Mouse (Mus musculus) midbrain, embryonic 15.5 days (tissue): ENCODE data around the gene Rbm15b. TPM values are rescaled to one million over a fixed set of nuclear protein-coding genes. Genes with fewer than 3 reads are reported as not detected.

Experiments used
- ATAC-seq: fragments of 200-750 bp; cut with Nextera tagmentation; replicated peaks from 2 replicates; pipeline ENCODE4 v1.8.0; 2017; ENCODE audit warnings: moderate TSS enrichment
- H3K27ac ChIP-seq: fragments of 300-500 bp; sonication (generic); 2 replicates; pipeline ENCODE4 v1.5.1; 2015; ENCODE audit warnings: mild to moderate bottlenecking, inconsistent platforms
- H3K27me3 ChIP-seq: fragments of 300-500 bp; sonication (generic); replicated peaks from 2 replicates; pipeline ENCODE4 v1.6.1; 2015; ENCODE audit warnings: inconsistent platforms
- H3K36me3 ChIP-seq: fragments of 300-500 bp; sonication (generic); replicated peaks from 2 replicates; pipeline ENCODE4 v1.6.1; 2015; ENCODE audit warnings: inconsistent platforms
- H3K4me1 ChIP-seq: fragments of 300-500 bp; sonication (generic); 2 replicates; pipeline ENCODE4 v1.6.1; 2015; ENCODE audit warnings: inconsistent platforms
- H3K4me2 ChIP-seq: fragments of 300-500 bp; sonication (generic); 2 replicates; pipeline ENCODE4 v1.6.1; 2015; ENCODE audit warnings: inconsistent platforms, mild to moderate bottlenecking, moderate library complexity
- H3K4me3 ChIP-seq: fragments of 300-500 bp; sonication (generic); 2 replicates; pipeline ENCODE4 v1.5.1; 2015; ENCODE audit warnings: mild to moderate bottlenecking, inconsistent platforms
- H3K9ac ChIP-seq: fragments of 300-500 bp; sonication (generic); 2 replicates; pipeline ENCODE4 v1.6.1; 2015; ENCODE audit warnings: mild to moderate bottlenecking, inconsistent platforms
- H3K9me3 ChIP-seq: fragments of 300-500 bp; sonication (generic); 2 replicates; pipeline ENCODE4 v1.6.1; 2016; ENCODE audit warnings: inconsistent platforms
- WGBS: fragments of 180-500 bp; shearing (Covaris S2); methylation state at CpG from one replicate; pipeline ENCODE4 v1.1.7; 2015; ENCODE audit warnings: mixed read lengths; 5-methylcytosine and 5-hydroxymethylcytosine counted together
- polyA plus RNA-seq: library from polyadenylated mRNA; unstranded; fragments of >200 nt; fragmentation: Nextera tagmentation; extraction: Ambion mirVana; gene quantifications from 2 replicates; pipeline ENCODE4 v1.2.1, GENCODE M21; 2015

Rbm15b gene
- polyA plus RNA-seq, result 17.1 and 21.8 TPM in 2 replicates

DNA sequence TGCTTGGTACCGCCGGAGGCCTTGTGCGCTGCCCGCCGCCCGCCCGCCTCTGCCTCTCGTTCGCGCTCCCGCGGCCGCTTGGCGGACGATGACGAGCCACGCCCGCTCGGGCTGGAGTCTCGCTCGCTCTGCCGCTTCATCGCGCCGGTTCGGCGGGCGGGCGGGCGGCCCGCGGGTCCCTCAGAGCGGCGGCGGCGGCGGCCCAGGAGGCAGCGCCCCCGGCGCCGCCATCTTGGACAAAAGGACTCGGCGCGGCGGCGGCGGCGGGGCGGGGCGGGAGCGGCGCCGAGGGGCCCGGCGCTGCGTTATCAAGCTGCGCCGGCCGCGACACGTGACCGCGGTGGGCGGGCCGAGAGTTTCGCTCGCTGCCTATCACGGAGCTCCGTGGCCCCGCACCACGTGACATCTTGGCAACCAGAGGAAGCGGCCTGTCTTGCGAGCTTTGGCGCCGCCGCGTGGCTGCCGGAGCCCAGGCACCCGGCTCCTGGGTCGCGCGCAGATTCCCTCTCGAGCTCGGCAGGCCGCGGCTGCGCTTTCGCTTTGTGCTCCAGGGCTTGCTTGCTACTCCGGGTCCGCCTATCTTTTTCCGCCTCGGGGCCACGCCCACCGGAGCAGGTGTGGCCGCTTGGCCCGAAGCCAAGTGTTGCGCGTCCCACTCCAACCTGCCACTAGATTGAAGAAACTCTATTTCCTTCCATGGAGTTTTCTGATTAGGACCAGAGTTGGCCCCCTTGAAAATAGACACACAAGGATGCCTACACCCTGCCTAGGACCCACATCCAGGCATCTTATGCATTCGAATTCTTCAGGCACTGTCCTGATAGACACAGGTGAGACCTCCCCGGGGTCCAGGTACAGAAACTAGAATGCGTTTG is at the start of gene Rbm15b:
Gene Rbm15b, minus strand, starts transcription at position 601 of the 875 bp plus-strand sequence.
- Histone ChIP-seq H3K36me3 (peaks cover 26% of the 10 kb centered on the region; the same call in 1 of the 2 replicates), H3K9ac (peak within 1 kb of the TSS; percentile 94), H3K27ac (peak within 1 kb of the TSS; percentile 93), H3K27me3 (no peaks in the 10 kb centered on the region), H3K4me1 (peaks cover 64% of the 10 kb centered on the region), H3K4me2 (peak within 1 kb of the TSS; percentile 95), H3K4me3 (peak within 1 kb of the TSS; percentile 92), H3K9me3 (no peaks in the 10 kb centered on the region)
- 2% methylated on average over 95 of the region's 101 CpGs for WGBS
- ATAC-seq, result peak; percentile 74

DNA sequence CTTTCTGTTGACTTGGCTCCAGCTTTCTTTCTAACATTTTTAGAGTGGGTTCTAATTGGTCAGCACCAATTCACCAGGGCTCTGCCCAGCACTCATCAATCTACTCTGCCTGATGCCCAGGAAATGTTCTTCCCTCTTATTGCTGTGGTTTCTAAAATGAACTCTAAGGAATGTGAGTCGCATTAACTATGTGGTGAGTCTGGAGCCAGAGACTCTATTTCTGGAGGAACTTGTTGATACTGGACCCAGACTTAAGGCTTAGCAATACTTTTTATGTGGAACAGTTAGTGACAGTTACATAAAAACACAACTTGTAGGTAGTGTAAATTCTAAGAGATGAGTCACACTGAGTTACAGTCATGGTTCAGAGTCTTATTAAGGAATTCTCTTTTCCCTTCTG is 47.8 kb upstream of the Rbm15b start:
- WGBS, result 89% methylated on average over 1 of the region's 1 CpGs
- Histone ChIP-seq H3K4me3 (no peak overlapping the region), H3K4me1 (no peaks in the 10 kb centered on the region), H3K9ac (no peak overlapping the region), H3K4me2 (no peak overlapping the region), H3K27me3 (no peaks in the 10 kb centered on the region), H3K36me3 (peaks cover 44% of the 10 kb centered on the region), H3K27ac (no peak overlapping the region), H3K9me3 (no peaks in the 10 kb centered on the region)
- ATAC-seq, result no peak

DNA sequence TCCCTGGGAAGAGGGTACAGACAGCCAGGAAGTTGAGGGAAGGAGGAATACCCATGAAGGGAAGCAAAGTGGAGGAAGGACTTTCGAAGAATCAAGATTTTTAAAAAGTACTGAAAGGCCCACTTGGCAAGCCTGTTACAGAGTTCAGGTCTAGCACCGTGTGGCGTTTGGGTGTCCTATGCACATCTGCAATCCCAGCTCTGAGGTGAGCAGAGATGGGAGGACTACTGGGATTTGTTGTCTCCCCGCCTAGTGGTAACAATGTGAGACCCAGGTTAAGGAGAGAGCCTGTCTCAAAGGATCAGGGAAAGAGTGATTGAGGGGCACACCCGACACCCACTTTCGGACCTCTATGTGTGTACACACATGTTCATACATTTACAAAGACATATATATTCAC is 27.6 kb upstream of the Rbm15b start:
- no peaks in the 10 kb centered on the region for H3K4me1 ChIP-seq
- H3K27ac ChIP-seq, result no peak overlapping the region
- H3K27me3 ChIP-seq, result no peaks in the 10 kb centered on the region
- H3K4me3 ChIP-seq, result no peak overlapping the region
- peaks cover 6% of the 10 kb centered on the region; the same call in 1 of the 2 replicates for H3K36me3 ChIP-seq
- H3K9ac ChIP-seq, result no peak overlapping the region
- no peaks in the 10 kb centered on the region for H3K9me3 ChIP-seq
- 87% methylated on average over 6 of the region's 6 CpGs for WGBS
- no peak for ATAC-seq
- no peak overlapping the region for H3K4me2 ChIP-seq

DNA sequence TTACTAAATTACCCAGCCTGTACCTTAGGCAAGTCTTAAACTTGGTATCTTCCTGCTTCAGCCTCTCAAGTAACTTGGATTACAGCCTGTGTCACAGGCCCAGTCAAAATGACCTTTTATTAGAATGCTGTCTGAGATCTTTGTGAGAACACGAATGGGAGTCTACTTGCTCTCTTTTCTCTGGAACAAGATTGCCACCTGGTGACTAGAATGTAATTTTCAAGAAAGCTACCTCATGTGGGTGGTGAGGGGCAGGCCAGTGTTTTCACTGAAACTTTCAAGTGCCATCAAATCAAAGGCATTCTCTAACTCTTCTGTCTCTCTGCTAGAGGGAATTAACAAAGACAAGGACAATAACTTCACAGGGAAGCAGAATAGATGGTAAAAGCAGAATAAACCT is 26.5 kb upstream of the Rbm15b start:
- no peaks in the 10 kb centered on the region for H3K9me3 ChIP-seq
- no peak for ATAC-seq
- no peak overlapping the region for H3K27ac ChIP-seq
- peaks cover 7% of the 10 kb centered on the region; the same call in 1 of the 2 replicates for H3K36me3 ChIP-seq
- no peaks in the 10 kb centered on the region for H3K4me1 ChIP-seq
- H3K4me2 ChIP-seq, result no peak overlapping the region
- no peak overlapping the region for H3K9ac ChIP-seq
- WGBS, result 16% methylated on average over 1 of the region's 1 CpGs
- no peak overlapping the region for H3K4me3 ChIP-seq
- no peaks in the 10 kb centered on the region for H3K27me3 ChIP-seq

DNA sequence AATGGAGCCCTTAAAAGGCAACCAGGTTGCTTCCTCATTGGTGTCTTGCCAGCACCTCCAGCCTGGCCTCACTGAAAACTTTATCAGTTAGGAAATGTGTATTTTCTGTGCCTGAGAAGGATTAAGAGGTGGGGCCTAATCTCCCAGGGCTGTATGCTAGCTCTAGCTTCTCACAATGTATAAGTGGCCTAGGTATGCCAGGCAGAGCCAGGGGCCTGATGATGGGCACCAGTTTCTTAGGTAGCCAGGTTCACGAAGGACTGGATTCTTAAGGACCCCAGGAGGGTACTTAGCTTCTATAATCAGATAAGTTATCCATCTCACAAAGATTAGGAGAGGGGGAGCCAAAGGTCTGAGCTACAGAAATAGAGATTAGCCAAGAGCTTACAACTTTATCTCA is 24.4 kb upstream of the Rbm15b start:
- WGBS, result 79% methylated on average over 1 of the region's 1 CpGs
- Histone ChIP-seq H3K4me3 (no peak overlapping the region), H3K9ac (no peak overlapping the region), H3K9me3 (no peaks in the 10 kb centered on the region), H3K36me3 (peaks cover 16% of the 10 kb centered on the region), H3K4me1 (no peaks in the 10 kb centered on the region), H3K27ac (no peak overlapping the region), H3K4me2 (no peak overlapping the region), H3K27me3 (no peaks in the 10 kb centered on the region)
- ATAC-seq, result no peak

DNA sequence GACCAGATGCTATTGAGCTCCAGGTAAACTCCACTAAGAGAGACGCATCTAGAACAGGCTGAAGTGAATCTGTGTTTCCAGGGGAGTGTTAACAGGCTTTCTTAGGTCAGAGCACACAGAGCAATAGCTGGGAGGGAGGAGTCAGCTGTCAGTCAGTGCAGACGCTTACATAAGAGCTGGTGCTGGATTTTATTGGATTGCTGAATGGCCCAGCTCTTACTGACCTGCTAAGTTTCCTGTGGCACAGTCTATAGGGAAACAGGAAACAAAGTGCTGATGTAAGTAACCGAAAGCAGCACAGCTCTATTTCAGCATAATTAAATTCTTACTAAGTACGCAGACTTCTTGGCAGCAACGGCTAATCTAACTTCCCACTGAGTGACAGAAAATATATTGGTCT is 21.5 kb upstream of the Rbm15b start:
- H3K27ac ChIP-seq, result no peak overlapping the region
- H3K36me3 ChIP-seq, result peaks cover 19% of the 10 kb centered on the region
- H3K4me3 ChIP-seq, result no peak overlapping the region
- no peaks in the 10 kb centered on the region for H3K4me1 ChIP-seq
- H3K9me3 ChIP-seq, result no peaks in the 10 kb centered on the region
- WGBS, result 58% methylated on average over 5 of the region's 5 CpGs
- no peak overlapping the region for H3K9ac ChIP-seq
- no peaks in the 10 kb centered on the region for H3K27me3 ChIP-seq
- H3K4me2 ChIP-seq, result no peak overlapping the region
- ATAC-seq, result no peak

DNA sequence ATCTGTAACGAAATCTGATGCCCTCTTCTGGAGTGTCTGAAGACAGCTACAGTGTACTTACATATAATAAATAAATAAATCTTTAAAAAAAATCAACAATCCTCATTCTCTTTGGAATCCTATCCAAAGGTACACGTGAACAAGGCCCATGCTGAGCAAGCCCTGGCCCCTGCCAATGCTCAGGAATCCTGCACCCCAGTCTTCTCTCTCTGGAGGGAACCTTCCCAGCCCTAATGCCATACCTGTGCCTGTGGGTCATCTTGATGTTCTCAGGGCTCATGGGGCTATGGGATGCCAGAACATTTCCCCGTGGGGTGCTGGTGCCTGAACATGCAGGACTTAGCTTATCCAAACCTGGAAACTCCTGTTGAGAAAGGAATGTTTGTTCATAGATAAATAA is 20.9 kb upstream of the Rbm15b start:
- Histone ChIP-seq H3K36me3 (peaks cover 18% of the 10 kb centered on the region), H3K9me3 (no peaks in the 10 kb centered on the region), H3K4me3 (no peak overlapping the region), H3K27me3 (no peaks in the 10 kb centered on the region), H3K4me1 (no peaks in the 10 kb centered on the region), H3K27ac (no peak overlapping the region), H3K4me2 (no peak overlapping the region), H3K9ac (no peak overlapping the region)
- 87% methylated on average over 3 of the region's 3 CpGs for WGBS
- ATAC-seq, result no peak

DNA sequence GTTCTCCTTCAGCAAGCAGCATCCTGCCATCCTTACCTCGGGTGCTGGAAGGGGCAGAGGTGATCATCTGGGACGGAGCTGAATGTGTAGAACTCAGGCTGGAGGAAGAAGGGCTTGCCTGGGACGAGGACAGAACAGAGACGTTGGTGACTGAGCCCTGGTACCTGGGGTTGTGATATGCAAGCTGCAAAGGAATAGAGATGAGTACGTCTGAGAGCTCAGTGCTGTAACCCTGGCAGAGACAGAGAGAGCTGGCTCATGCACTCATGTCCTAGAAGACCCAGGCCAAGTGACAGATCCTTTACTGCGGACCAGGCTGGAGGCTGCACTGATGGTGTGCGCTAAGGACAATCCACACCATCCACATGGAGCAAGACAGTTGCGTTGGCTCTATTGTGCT is 19.4 kb upstream of the Rbm15b start:
- Histone ChIP-seq H3K9ac (no peak overlapping the region), H3K4me2 (no peak overlapping the region), H3K27me3 (no peaks in the 10 kb centered on the region), H3K4me1 (no peaks in the 10 kb centered on the region), H3K4me3 (no peak overlapping the region), H3K9me3 (no peaks in the 10 kb centered on the region), H3K27ac (no peak overlapping the region), H3K36me3 (peaks cover 19% of the 10 kb centered on the region)
- WGBS, result 88% methylated on average over 8 of the region's 8 CpGs
- ATAC-seq, result no peak

DNA sequence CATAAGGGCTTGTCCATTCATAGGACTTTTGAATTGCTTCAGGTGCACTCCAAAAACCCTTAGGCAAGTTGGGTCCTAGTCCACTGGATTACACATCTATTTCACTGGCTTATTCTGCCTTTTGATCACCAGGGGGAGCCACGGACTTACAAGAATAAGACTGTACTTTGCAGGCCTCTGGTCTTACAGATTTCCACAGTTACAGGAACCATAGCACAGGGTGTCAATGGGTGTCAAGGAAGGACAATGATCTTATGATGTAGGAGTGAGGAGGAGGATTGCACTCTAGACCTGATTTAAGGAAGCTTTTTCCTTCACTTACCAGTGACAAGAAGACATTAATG is 16.5 kb upstream of the Rbm15b start:
- peak; percentile 33; the same call in 1 of the 2 replicates for ATAC-seq
- WGBS, result 17% methylated on average over 1 of the region's 1 CpGs

DNA sequence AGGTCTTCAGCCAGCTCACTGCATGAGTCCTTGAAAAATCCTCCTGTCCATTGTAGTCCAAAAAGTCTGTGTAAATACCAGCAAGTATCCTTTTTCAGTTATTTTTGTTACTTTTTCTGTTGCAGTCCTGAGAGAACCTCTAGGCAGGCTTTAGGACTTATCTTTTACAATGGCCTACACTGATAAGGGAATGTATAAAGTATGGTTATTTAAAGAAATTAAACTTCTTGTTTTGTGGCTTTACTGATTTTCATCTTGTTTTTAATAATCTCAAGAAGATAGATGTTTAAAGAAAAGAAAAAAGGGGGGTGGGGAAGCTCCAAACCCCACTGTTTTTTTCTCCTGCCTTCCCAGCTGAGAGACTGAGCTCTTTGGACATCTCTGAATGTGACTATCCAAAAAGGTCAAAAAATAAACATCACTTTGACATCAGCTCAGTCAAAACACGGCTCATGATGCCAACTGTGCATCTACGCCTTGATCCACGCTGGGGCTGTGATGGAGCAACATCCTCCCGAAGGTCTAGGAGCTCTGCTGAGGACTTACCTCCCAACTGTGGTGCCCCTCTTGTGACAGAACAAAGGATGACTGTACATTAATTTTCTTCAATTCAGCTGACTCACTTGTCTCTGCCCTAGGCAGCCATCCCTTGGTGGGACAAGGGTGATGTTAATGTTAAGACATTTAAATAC is 16.0 kb upstream of the Rbm15b start:
- WGBS, result 79% methylated on average over 4 of the region's 4 CpGs
- peaks cover 27% of the 10 kb centered on the region for H3K36me3 ChIP-seq

More for the DNA sequence above, 16.5 kb upstream of the Rbm15b start:
- Histone ChIP-seq H3K27ac (no peak overlapping the region), H3K4me2 (no peak overlapping the region), H3K9me3 (no peaks in the 10 kb centered on the region), H3K9ac (no peak overlapping the region), H3K36me3 (peaks cover 29% of the 10 kb centered on the region), H3K4me3 (no peak overlapping the region), H3K4me1 (no peaks in the 10 kb centered on the region), H3K27me3 (no peaks in the 10 kb centered on the region)

DNA sequence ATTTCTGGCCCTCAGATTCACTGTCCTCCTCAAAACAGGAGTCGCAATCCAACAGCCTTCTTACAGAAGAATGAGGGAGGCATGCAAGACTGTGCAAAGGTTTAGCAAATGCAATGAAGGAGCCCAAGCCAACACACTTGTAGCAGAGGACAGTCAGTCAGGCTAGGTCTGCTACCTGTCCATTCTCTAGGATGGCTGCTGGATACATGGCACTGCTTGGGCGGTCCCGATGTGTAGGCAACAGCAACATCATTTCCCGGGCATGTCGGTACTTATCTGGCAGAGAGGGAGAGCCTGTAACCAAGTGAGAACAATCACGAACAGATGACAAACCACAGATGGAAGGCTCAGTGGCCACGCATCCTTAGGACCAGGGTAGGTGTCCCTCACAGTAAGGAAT is 14.4 kb upstream of the Rbm15b start:
- H3K27ac ChIP-seq, result no peak overlapping the region
- no peak for ATAC-seq
- no peaks in the 10 kb centered on the region for H3K27me3 ChIP-seq
- H3K4me3 ChIP-seq, result no peak overlapping the region
- 94% methylated on average over 7 of the region's 7 CpGs for WGBS
- peaks cover 22% of the 10 kb centered on the region for H3K36me3 ChIP-seq
- no peaks in the 10 kb centered on the region for H3K4me1 ChIP-seq
- no peak overlapping the region for H3K4me2 ChIP-seq
- no peaks in the 10 kb centered on the region for H3K9me3 ChIP-seq
- no peak overlapping the region for H3K9ac ChIP-seq

More for the DNA sequence above, 16.0 kb upstream of the Rbm15b start:
- Histone ChIP-seq H3K4me1 (no peaks in the 10 kb centered on the region), H3K4me2 (no peak overlapping the region), H3K4me3 (no peak overlapping the region), H3K27me3 (no peaks in the 10 kb centered on the region), H3K9ac (no peak overlapping the region), H3K9me3 (no peaks in the 10 kb centered on the region), H3K27ac (no peak overlapping the region)
- ATAC-seq, result no peak

DNA sequence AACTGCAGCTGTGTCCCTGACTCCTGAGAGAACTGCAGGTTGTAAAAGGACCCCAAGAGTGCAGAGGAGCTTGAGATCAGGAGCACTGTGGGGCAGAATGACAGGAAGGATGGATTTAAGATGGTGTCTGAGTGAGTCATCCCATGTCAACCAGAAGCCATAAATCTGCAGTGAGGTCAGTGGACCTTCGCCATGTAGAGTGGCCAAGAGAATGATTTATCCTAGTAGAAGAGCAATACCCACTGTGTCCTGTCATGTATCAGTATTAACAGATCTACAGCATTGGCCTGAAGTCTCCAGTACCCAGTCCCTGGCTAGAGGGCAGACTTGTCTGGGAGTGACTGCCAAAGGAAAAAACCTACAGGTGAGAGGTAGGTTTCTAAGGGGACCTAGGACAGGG is 11.7 kb upstream of the Rbm15b start:
- WGBS, result 89% methylated on average over 1 of the region's 1 CpGs
- ATAC-seq, result no peak

More for the DNA sequence above, 11.7 kb upstream of the Rbm15b start:
- no peaks in the 10 kb centered on the region for H3K27me3 ChIP-seq
- no peak overlapping the region for H3K27ac ChIP-seq
- no peak overlapping the region for H3K4me3 ChIP-seq
- H3K4me1 ChIP-seq, result no peaks in the 10 kb centered on the region
- no peak overlapping the region for H3K4me2 ChIP-seq
- no peaks in the 10 kb centered on the region for H3K9me3 ChIP-seq
- no peak overlapping the region for H3K9ac ChIP-seq
- peaks cover 26% of the 10 kb centered on the region; the same call in 1 of the 2 replicates for H3K36me3 ChIP-seq
